Mouse (Mus musculus) olfactory bulb, adult 2 months (tissue): Measurements from ENCODE around the gene Trpm8.

ENCODE experiments used
- CTCF ChIP-seq: fragments of 200-500 bp; IDR thresholded peaks from 2 replicates; pipeline ENCODE4 v1.5.1; 2012; ENCODE audit warnings: low read depth, mild to moderate bottlenecking, low read length, moderate library complexity; ENCODE audit not compliant: insufficient read depth
- POLR2A ChIP-seq: fragments of 200-500 bp; IDR thresholded peaks from 2 replicates; pipeline ENCODE4 v1.6.1; 2012; ENCODE audit warnings: mild to moderate bottlenecking, low read depth, low read length, moderate library complexity; ENCODE audit not compliant: insufficient read depth

GRCm38 (mm10) chr1:88282301-88282700 lies 4.8 kb downstream of the Trpm8 start:
- TF ChIP-seq POLR2A (no peak), CTCF (no peak)
